In the genomic region with DNA sequence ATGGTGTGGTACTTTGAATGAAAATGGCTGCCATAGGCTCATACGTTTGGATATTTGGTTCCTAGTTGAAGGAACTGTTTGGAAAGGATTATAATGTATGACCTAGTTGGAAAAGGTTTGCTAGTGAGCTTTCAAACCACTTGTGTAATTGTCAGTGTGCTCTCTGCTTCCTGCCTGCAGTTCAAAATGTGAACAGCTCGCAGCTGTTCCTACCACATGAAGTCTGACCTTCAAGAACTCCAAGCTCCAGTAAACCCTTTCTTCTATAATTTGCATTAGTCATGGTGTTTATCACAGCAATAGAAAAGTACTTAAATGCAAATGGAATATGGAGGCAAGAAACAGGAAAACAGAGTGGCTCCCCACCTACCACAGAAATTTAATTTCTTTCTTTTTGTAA, we compare ENCODE assay signal across 22 mouse cellular contexts.
"Had no signal": no experiment of that assay in that cellular context is flagged by ENCODE, and none has a peak within 500 bp of the region (broad histone marks: within the 10 kb centered on the region; RNA-seq: fewer than 3 reads in every experiment).

No protein-coding gene starts in this region.

- H3K27ac ChIP-seq: kidney, embryonic 15.5 days; layer of hippocampus, adult 2 months; limb, embryonic 10.5 days; limb, embryonic 13.5 days; liver, embryonic 12.5 days; liver, embryonic 15.5 days; lung, embryonic 15.5 days had no signal

- H3K36me3 ChIP-seq: kidney, embryonic 15.5 days; limb, embryonic 10.5 days; limb, embryonic 13.5 days; liver, embryonic 12.5 days; liver, embryonic 15.5 days; lung, embryonic 15.5 days had no signal

- H3K4me1 ChIP-seq: kidney, embryonic 15.5 days; limb, embryonic 10.5 days; limb, embryonic 13.5 days; liver, embryonic 12.5 days; liver, embryonic 15.5 days; lung, embryonic 15.5 days; megakaryocyte, embryonic 14.5 days had no signal

- DNase-seq: kidney, adult 11 months; kidney, adult 8-10 months; kidney, postnatal 10 days; kidney, postnatal 36 days; layer of hippocampus, adult 9-11 months; liver; lung, adult 18-20 months; lung, postnatal 10 days; lung, postnatal 36 days; thymus, adult 18-20 months; thymus, postnatal 36 days had no signal

- H3K27me3 ChIP-seq: kidney, embryonic 15.5 days; limb, embryonic 13.5 days; liver, embryonic 12.5 days; liver, embryonic 15.5 days; lung, embryonic 15.5 days; megakaryocyte, embryonic 14.5 days had no signal

- ATAC-seq: liver, embryonic 12.5 days; midbrain, embryonic 16.5 days had no signal

- H3K9me3 ChIP-seq: kidney, embryonic 15.5 days; limb, embryonic 10.5 days; limb, embryonic 13.5 days; liver, embryonic 12.5 days; liver, embryonic 15.5 days; lung, embryonic 15.5 days; megakaryocyte, embryonic 14.5 days had no signal

- H3K4me3 ChIP-seq: kidney, embryonic 15.5 days; layer of hippocampus, adult 2 months; limb, embryonic 10.5 days; limb, embryonic 13.5 days; liver, embryonic 12.5 days; liver, embryonic 15.5 days; lung, embryonic 15.5 days; megakaryocyte, embryonic 14.5 days; myocyte had no signal

- H3K4me2 ChIP-seq: kidney, embryonic 15.5 days; limb, embryonic 13.5 days; liver, embryonic 12.5 days; liver, embryonic 15.5 days; lung, embryonic 15.5 days; midbrain, embryonic 11.5 days had no signal

- H3K9ac ChIP-seq: kidney, embryonic 15.5 days; limb, embryonic 13.5 days; liver, embryonic 12.5 days; liver, embryonic 15.5 days; lung, embryonic 15.5 days had no signal
